In the genomic region with DNA sequence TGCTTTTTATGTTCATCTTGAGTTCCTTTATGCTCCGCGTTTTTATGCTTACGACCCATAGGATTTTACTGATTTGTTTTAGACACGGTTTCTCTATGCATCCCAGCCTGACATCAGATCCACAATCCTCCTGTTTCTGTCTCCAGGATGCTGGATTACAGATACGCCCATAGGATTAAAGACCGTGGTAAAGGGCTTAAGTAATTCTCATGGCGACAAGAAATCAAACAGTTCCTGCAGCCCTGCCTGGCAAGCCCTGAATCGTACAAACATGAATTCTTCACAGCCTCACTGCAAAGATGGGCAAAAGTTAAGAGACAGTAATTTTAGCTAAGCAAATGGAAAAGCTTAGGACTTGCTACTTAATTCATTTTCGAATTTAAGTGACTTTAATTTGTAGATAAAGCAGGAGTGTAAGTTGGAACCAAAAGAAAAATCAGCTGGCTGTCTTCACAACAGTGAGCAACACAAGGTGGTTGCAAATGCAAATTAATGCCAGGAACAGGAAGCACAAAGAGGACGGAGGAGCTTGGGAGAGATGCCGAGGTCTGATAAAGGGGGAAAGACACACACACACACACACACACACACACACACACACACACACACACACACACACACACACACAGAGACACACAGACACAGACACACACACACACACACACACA, we compare ENCODE assay signal across 21 mouse cellular contexts. TPM values are rescaled to one million over a fixed set of nuclear protein-coding genes. Genes with fewer than 3 reads are reported as not detected.
DNase-seq lines count a peak whose midpoint lies in the region; ATAC-seq and TF ChIP-seq lines count a peak whose summit lies in the region.
"Had no signal": no experiment of that assay in that cellular context is flagged by ENCODE, and none has a peak within 500 bp of the region (broad histone marks: within the 10 kb centered on the region; RNA-seq: fewer than 3 reads in every experiment).

No protein-coding gene starts in this region.

- H3K4me1 ChIP-seq in heart, embryonic 12.5 days (replicated peaks): peaks cover 25% of the 10 kb centered on the region
- H3K4me1 ChIP-seq in stomach, embryonic 16.5 days (ENCODE audit: control insufficient read depth, insufficient read depth, low read length): no peaks in the 10 kb centered on the region
- no peaks in the 10 kb centered on the region for H3K4me1 ChIP-seq in stomach, postnatal 0 days (replicated peaks; ENCODE audit: control insufficient read depth, insufficient read depth)
- H3K4me1 ChIP-seq in midbrain, embryonic 14.5 days (ENCODE audit: control insufficient read depth, insufficient read depth, low read length): peaks cover 12% of the 10 kb centered on the region
- H3K4me1 ChIP-seq: embryonic facial prominence, embryonic 15.5 days; forebrain, embryonic 10.5 days; hindbrain, embryonic 15.5 days had no signal

- TF ChIP-seq CTCF in stomach, postnatal 0 days (IDR thresholded peaks at IDR 0.05; ENCODE audit: low read depth): no peak

- TF ChIP-seq EP300 in stomach, postnatal 0 days (optimal IDR thresholded peaks at IDR 0.05): no peak

- 85% methylated on average over 11 of the region's 11 CpGs for WGBS in heart, embryonic 12.5 days
- 70% methylated on average over 11 of the region's 11 CpGs for WGBS in stomach, embryonic 16.5 days
- WGBS in stomach, postnatal 0 days: 59% methylated on average over 11 of the region's 11 CpGs
- 19% methylated on average over 11 of the region's 11 CpGs for WGBS in midbrain, embryonic 14.5 days

- no peak overlapping the region for H3K4me2 ChIP-seq in heart, embryonic 12.5 days
- H3K4me2 ChIP-seq in stomach, embryonic 16.5 days (ENCODE audit: low read depth, low read length): no peak overlapping the region
- H3K4me2 ChIP-seq in stomach, postnatal 0 days (replicated peaks; ENCODE audit: low read depth): no peak overlapping the region
- 0 out of 2 replicates have a peak overlapping the region, but pooled peaks have one; percentile 4 for H3K4me2 ChIP-seq in midbrain, embryonic 14.5 days (ENCODE audit: low read length)
- H3K4me2 ChIP-seq: embryonic facial prominence, embryonic 15.5 days; heart, embryonic 11.5 days; hindbrain, embryonic 15.5 days had no signal

- ATAC-seq in heart, embryonic 12.5 days (ENCODE audit: insufficient number of reproducible peaks, low FRiP score): no peak
- ATAC-seq in stomach, embryonic 16.5 days (ENCODE audit: insufficient read depth, low FRiP score): no peak
- no peak for ATAC-seq in stomach, postnatal 0 days (ENCODE audit: low FRiP score, low TSS enrichment)
- ATAC-seq in midbrain, embryonic 14.5 days (ENCODE audit: low FRiP score, low TSS enrichment): no peak; the same call in 1 of the 2 replicates
- ATAC-seq: forebrain, embryonic 14.5 days had no signal

- H3K36me3 ChIP-seq in heart, embryonic 12.5 days: peaks cover 36% of the 10 kb centered on the region
- no peaks in the 10 kb centered on the region for H3K36me3 ChIP-seq in stomach, embryonic 16.5 days (ENCODE audit: control insufficient read depth, insufficient read depth, low read length)
- H3K36me3 ChIP-seq in stomach, postnatal 0 days (ENCODE audit: control insufficient read depth, insufficient read depth, low read length): 0 out of 2 replicates have a peak, but pooled peaks cover 4% of the 10 kb centered on the region
- peaks cover 26% of the 10 kb centered on the region for H3K36me3 ChIP-seq in midbrain, embryonic 14.5 days (ENCODE audit: control insufficient read depth, insufficient read depth, low read length)

- H3K9ac ChIP-seq in heart, embryonic 12.5 days: no peak overlapping the region
- H3K9ac ChIP-seq in stomach, embryonic 16.5 days (ENCODE audit: low read length): no peak overlapping the region
- H3K9ac ChIP-seq in stomach, postnatal 0 days (ENCODE audit: low read length): no peak overlapping the region
- no peak overlapping the region for H3K9ac ChIP-seq in midbrain, embryonic 14.5 days (replicated peaks; ENCODE audit: low read length)
- H3K9ac ChIP-seq: embryonic facial prominence, embryonic 15.5 days; hindbrain, embryonic 15.5 days had no signal

- H3K27me3 ChIP-seq in heart, embryonic 12.5 days (replicated peaks): no peaks in the 10 kb centered on the region
- H3K27me3 ChIP-seq in stomach, embryonic 16.5 days (ENCODE audit: control insufficient read depth, insufficient read depth, low read length): no peaks in the 10 kb centered on the region
- H3K27me3 ChIP-seq in stomach, postnatal 0 days (ENCODE audit: control insufficient read depth, insufficient read depth, low read length): no peaks in the 10 kb centered on the region
- no peaks in the 10 kb centered on the region for H3K27me3 ChIP-seq in midbrain, embryonic 14.5 days (ENCODE audit: control insufficient read depth, insufficient read depth, low read length)
- H3K27me3 ChIP-seq: CH12.LX; embryonic facial prominence, embryonic 15.5 days; hindbrain, embryonic 15.5 days had no signal

- H3K4me3 ChIP-seq in heart, embryonic 12.5 days: no peak overlapping the region
- H3K4me3 ChIP-seq in stomach, embryonic 16.5 days (replicated peaks; ENCODE audit: low read length): no peak overlapping the region
- no peak overlapping the region for H3K4me3 ChIP-seq in stomach, postnatal 0 days (ENCODE audit: low read depth, low read length)
- H3K4me3 ChIP-seq in midbrain, embryonic 14.5 days (replicated peaks; ENCODE audit: low read depth, low read length): no peak overlapping the region
- H3K4me3 ChIP-seq: embryonic facial prominence, embryonic 15.5 days; erythroblast, embryonic 14.5 days; forebrain, embryonic 10.5 days; gastrocnemius, adult 2 months; hindbrain, embryonic 15.5 days had no signal

- no peak overlapping the region for H3K27ac ChIP-seq in heart, embryonic 12.5 days (ENCODE audit: poor library complexity, severe bottlenecking)
- H3K27ac ChIP-seq in stomach, embryonic 16.5 days (ENCODE audit: low read length): 0 out of 2 replicates have a peak overlapping the region, but pooled peaks have one; percentile 23
- H3K27ac ChIP-seq in stomach, postnatal 0 days (replicated peaks): no peak overlapping the region
- peak overlapping the region; percentile 55 for H3K27ac ChIP-seq in midbrain, embryonic 14.5 days (replicated peaks; ENCODE audit: low read depth, low read length)
- H3K27ac ChIP-seq: embryonic facial prominence, embryonic 15.5 days; forebrain, embryonic 10.5 days; gastrocnemius, adult 2 months; hindbrain, embryonic 15.5 days had no signal

- H3K9me3 ChIP-seq in heart, embryonic 12.5 days (replicated peaks): no peaks in the 10 kb centered on the region
- no peaks in the 10 kb centered on the region for H3K9me3 ChIP-seq in stomach, embryonic 16.5 days (replicated peaks; ENCODE audit: control insufficient read depth, low read length)
- H3K9me3 ChIP-seq in stomach, postnatal 0 days (ENCODE audit: control insufficient read depth, low read length): no peaks in the 10 kb centered on the region
- H3K9me3 ChIP-seq in midbrain, embryonic 14.5 days (ENCODE audit: control insufficient read depth, low read length): no peaks in the 10 kb centered on the region
- H3K9me3 ChIP-seq: embryonic facial prominence, embryonic 15.5 days; forebrain, embryonic 10.5 days; hindbrain, embryonic 15.5 days had no signal

- peak; percentile 21 for DNase-seq in heart, adult 11 months
- DNase-seq in stomach, postnatal 0 days (ENCODE audit: low spot score): no peak
- peak; percentile 64 for DNase-seq in midbrain, embryonic 14.5 days
- no peak for DNase-seq in right cerebral cortex, adult 2 months (ENCODE audit: low spot score in 2 of 2)
- no peak for DNase-seq in Muller cell, postnatal 12 days (ENCODE audit: inconsistent ontology term)
- DNase-seq: adrenal gland, postnatal 10 days; cerebellum, adult 11-12 months; cerebellum, adult 9-10 months; cerebellum, postnatal 25 days; gastrocnemius, adult 2 months; gastrocnemius, postnatal 36 days; heart, adult 18-20 months had no signal

RNA-seq across cellular contexts. Expression of a gene that starts 59.0 kb away (rescaled TPM):
- polyA plus RNA-seq in heart, embryonic 12.5 days (2016; fragmentation: Nextera tagmentation; extraction: Ambion mirVana): 100 and 105 TPM in 2 replicates
- 127 TPM in 2 replicates for polyA plus RNA-seq in stomach, embryonic 16.5 days (2015; fragmentation: Nextera tagmentation; extraction: Ambion mirVana)
- 46.8 and 49.8 TPM in 2 replicates for polyA plus RNA-seq in stomach, postnatal 0 days (2015; fragmentation: Nextera tagmentation; extraction: Ambion mirVana)
- polyA plus RNA-seq in midbrain, embryonic 14.5 days (2014; fragmentation: Nextera tagmentation; extraction: Ambion mirVana): 28.1 and 43.3 TPM in 2 replicates

Comparison
In these comparisons a context has a peak if more than half of its experiments do, and no peak if none do; other contexts are left out.
1. H3K27ac ChIP-seq: peak in stomach, embryonic 16.5 days (single experiment) and midbrain, embryonic 14.5 days (single experiment); none in heart, embryonic 12.5 days (single experiment) and stomach, postnatal 0 days (single experiment).
2. DNase-seq: peak in heart, adult 11 months (single experiment) and midbrain, embryonic 14.5 days (single experiment); none in stomach, postnatal 0 days (single experiment), right cerebral cortex, adult 2 months (0 of 2) and Muller cell, postnatal 12 days (single experiment).